Mouse (Mus musculus) midbrain, embryonic 16.5 days (tissue): ENCODE measurements around the gene Chrnb1. TPM values are rescaled to one million over a fixed set of nuclear protein-coding genes. Genes with fewer than 3 reads are reported as not detected.

Experiments used
- ATAC-seq: fragments of 200-750 bp; cut with Nextera tagmentation; 2 replicates; pipeline ENCODE4 v1.8.0; 2017; ENCODE audit warnings: moderate TSS enrichment
- H3K27ac ChIP-seq: fragments of 300-500 bp; sonication (generic); 2 replicates; pipeline ENCODE4 v1.5.1; 2014; ENCODE audit warnings: mild to moderate bottlenecking, low read length, mixed read lengths
- H3K27me3 ChIP-seq: fragments of 300-500 bp; sonication (generic); 2 replicates; pipeline ENCODE4 v1.6.1; 2014; ENCODE audit warnings: low read depth, low read length, mixed read lengths; ENCODE audit not compliant: control insufficient read depth, insufficient read depth
- H3K36me3 ChIP-seq: fragments of 300-500 bp; sonication (generic); 2 replicates; pipeline ENCODE4 v1.6.1; 2014; ENCODE audit warnings: mild to moderate bottlenecking, low read length, moderate library complexity, mixed read lengths; ENCODE audit not compliant: control insufficient read depth, insufficient read depth
- H3K4me1 ChIP-seq: fragments of 300-500 bp; sonication (generic); 2 replicates; pipeline ENCODE4 v1.6.1; 2014; ENCODE audit warnings: mild to moderate bottlenecking, low read length, mixed read lengths; ENCODE audit not compliant: control insufficient read depth, insufficient read depth
- H3K4me2 ChIP-seq: fragments of 300-500 bp; sonication (generic); 2 replicates; pipeline ENCODE4 v1.6.1; 2014; ENCODE audit warnings: mild to moderate bottlenecking, low read length, mixed read lengths
- H3K4me3 ChIP-seq: fragments of 300-500 bp; sonication (generic); 2 replicates; pipeline ENCODE4 v1.5.1; 2014; ENCODE audit warnings: low read depth, mild to moderate bottlenecking, low read length, moderate library complexity, mixed read lengths
- H3K9ac ChIP-seq: fragments of 300-500 bp; sonication (generic); 2 replicates; pipeline ENCODE4 v1.6.1; 2014; ENCODE audit warnings: low read depth, low read length, mixed read lengths
- H3K9me3 ChIP-seq: fragments of 300-500 bp; sonication (generic); replicated peaks from 2 replicates; pipeline ENCODE4 v1.6.1; 2014; ENCODE audit warnings: mild to moderate bottlenecking, low read length, mixed read lengths; ENCODE audit not compliant: control insufficient read depth, poor library complexity, severe bottlenecking
- WGBS: fragments of 180-500 bp; shearing (Covaris S2); extraction: QIAGEN DNeasy Blood & Tissue Kit; methylation state at CpG from one replicate; pipeline ENCODE4 v1.1.7; 2014; 5-methylcytosine and 5-hydroxymethylcytosine counted together
- polyA plus RNA-seq: library from polyadenylated mRNA; unstranded; fragments of >200 nt; fragmentation: Nextera tagmentation; extraction: Ambion mirVana; gene quantifications from 2 replicates; pipeline ENCODE4 v1.2.1, GENCODE M21; 2015

The Chrnb1 gene
- polyA plus RNA-seq, 1 experiment from 2014 or later = 1.6 TPM

DNA sequence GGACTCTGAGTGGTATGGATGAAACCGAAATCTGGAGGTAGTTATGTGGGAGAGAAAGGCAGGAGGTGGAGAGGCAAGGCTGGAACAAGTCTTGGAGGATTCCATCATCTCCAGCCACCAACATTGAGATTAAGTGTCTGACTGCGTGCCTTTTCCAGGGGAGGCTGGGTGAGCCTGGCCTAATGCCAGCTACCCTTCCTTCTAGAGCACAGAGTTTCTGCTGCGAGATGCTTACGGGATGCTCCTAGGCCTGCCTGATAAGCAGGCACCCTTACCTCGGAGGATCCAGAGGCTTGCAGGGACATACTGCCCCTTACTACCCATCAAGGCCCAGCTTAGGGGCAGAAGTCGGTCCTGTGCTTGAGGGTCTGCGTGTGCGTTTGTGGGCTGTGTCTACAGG, 37.8 kb upstream of the Chrnb1 start:
- peak overlapping the region; percentile 97 for H3K4me2 ChIP-seq
- peak overlapping the region; percentile 94 for H3K4me3 ChIP-seq
- H3K4me1 ChIP-seq = peaks cover 23% of the 10 kb centered on the region
- H3K27ac ChIP-seq = peak overlapping the region; percentile 50; the same call in 1 of the 2 replicates
- no peaks in the 10 kb centered on the region for H3K27me3 ChIP-seq
- peak overlapping the region; percentile 99 for H3K9ac ChIP-seq
- no peak for ATAC-seq
- peaks cover 13% of the 10 kb centered on the region for H3K36me3 ChIP-seq
- no peaks in the 10 kb centered on the region for H3K9me3 ChIP-seq
- WGBS = 58% methylated on average over 8 of the region's 8 CpGs

DNA sequence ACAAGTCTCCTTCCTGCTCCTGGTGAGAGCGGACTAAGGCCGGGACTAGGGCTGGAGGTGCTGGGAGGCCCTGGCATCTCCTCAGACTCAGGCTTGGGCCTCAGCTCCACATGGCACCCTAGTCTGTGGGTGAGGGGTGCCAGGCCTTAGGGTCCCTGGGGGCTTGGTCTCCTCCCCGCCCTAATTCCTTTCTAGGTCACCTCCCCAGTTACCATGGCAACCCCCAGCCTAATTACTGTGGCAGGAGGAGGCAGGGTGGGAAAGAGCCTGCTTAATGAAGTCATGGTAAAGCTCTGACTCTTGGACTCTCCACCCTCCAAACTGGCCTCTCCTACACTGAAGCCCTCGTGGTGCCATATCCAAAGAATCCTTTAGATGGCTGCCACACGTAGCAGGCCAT, 33.1 kb upstream of the Chrnb1 start:
- Histone ChIP-seq H3K4me3 (no peak overlapping the region), H3K4me2 (no peak overlapping the region), H3K36me3 (peaks cover 50% of the 10 kb centered on the region), H3K27me3 (no peaks in the 10 kb centered on the region), H3K9ac (no peak overlapping the region), H3K27ac (no peak overlapping the region), H3K9me3 (no peaks in the 10 kb centered on the region), H3K4me1 (peaks cover 3% of the 10 kb centered on the region)
- 54% methylated on average over 5 of the region's 5 CpGs for whole genome bisulfite sequencing
- no peak for ATAC-seq

DNA sequence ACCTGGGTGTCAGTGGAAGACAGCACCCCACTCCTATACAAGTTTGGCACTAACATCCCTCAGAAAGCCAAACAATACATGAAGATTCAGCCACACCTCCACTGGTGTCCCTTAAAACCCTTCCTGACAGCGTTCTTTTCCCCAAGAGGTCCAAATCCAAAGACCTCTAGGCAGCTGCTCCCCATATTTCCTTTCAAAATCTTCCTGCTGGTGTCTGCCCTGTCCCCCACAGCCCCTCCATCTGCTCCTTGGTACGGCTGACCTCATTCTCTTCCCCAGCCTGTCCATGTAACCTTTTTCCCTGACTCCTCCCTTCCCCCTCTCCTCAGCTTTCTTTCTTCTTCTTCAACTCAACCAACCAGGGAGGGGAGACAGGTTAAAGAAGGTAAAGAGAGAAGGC, 27.7 kb upstream of the Chrnb1 start:
- Histone ChIP-seq H3K9ac (no peak overlapping the region), H3K27me3 (no peaks in the 10 kb centered on the region), H3K4me1 (no peaks in the 10 kb centered on the region), H3K36me3 (peaks cover 39% of the 10 kb centered on the region), H3K9me3 (no peaks in the 10 kb centered on the region), H3K4me3 (no peak overlapping the region), H3K4me2 (no peak overlapping the region), H3K27ac (no peak overlapping the region)
- ATAC-seq = no peak
- WGBS = 69% methylated on average over 2 of the region's 2 CpGs

DNA sequence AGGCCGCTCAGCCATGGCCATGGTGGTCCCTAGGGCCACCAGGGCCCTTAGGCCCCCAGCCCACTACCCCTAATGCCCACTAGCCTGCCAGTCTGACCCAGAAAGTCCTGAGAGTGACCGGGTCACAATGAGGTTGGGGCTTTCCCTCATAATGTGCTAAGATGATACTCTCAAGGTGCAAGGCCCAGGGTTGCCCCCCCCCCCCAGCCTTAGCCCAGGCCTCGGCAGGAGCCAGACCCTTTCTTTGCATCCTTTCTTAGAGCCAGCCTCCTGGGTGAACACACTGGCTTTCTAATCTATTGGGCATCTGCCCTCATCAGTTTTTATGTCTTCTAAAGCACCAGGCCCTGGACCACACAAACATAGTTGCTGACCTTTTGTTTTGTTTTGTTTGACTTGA, 26.3 kb upstream of the Chrnb1 start, which contains the start of gene Spem1:
Gene Spem1 (minus strand): TSS at position 101 of the 400 bp plus-strand sequence.
- Histone ChIP-seq H3K4me3 (no peak within 1 kb of the TSS), H3K27ac (no peak within 1 kb of the TSS), H3K36me3 (peaks cover 25% of the 10 kb centered on the region), H3K4me1 (no peaks in the 10 kb centered on the region), H3K9ac (no peak within 1 kb of the TSS), H3K9me3 (no peaks in the 10 kb centered on the region; the same call in 1 of the 2 replicates), H3K27me3 (no peaks in the 10 kb centered on the region), H3K4me2 (no peak within 1 kb of the TSS)
- ATAC-seq = no peak
- 86% methylated on average over 3 of the region's 3 CpGs for WGBS

DNA sequence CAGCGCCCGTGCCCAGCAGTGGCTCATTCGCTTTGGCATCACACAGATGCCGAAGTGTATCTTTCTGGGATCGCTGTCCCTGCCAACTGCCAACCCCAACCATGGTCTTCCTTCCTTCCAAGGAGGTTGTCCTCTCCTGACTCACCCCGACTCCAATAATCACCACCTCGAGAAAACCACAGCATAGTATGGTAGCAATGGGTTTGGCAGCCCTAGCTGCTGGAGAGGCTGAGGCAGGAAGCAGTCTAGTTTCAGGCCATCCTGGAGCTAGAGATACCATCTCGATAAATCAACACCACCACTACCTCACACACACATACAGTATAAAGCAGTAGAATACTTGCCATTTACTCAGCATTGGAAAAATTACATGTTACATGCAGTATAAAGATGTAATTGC, 23.1 kb upstream of the Chrnb1 start:
- Histone ChIP-seq H3K36me3 (peaks cover under 1% of the 10 kb centered on the region), H3K4me1 (no peaks in the 10 kb centered on the region), H3K27ac (no peak overlapping the region), H3K27me3 (no peaks in the 10 kb centered on the region), H3K4me2 (no peak overlapping the region), H3K4me3 (no peak overlapping the region), H3K9me3 (no peaks in the 10 kb centered on the region; the same call in 1 of the 2 replicates), H3K9ac (no peak overlapping the region)
- no peak for ATAC-seq
- WGBS = 96% methylated on average over 8 of the region's 8 CpGs

DNA sequence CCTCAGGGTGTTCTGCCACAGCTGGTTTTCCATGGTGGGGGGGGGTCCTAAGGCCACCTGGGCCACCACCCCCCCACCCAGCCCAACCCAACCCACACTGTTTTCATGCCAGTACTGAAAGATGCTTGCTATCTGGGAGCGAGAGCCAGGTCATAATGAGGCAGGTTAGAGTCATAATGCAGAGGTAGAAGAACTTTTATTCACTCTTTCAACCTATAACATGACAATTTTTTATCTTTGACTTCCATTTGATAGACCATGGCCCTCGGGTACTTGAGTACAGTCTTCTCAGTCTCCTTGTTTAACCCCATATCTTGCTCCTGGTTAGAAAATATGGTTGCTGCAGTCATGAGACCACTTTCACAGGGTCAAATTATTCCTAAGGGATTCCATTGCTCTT, 22.6 kb upstream of the Chrnb1 start, which contains the start of gene Spem2:
Gene Spem2 (minus strand): TSS at position 101 of the 400 bp plus-strand sequence.
- no peak within 1 kb of the TSS for H3K4me2 ChIP-seq
- no peak within 1 kb of the TSS for H3K27ac ChIP-seq
- H3K9me3 ChIP-seq = no peaks in the 10 kb centered on the region; the same call in 1 of the 2 replicates
- H3K27me3 ChIP-seq = no peaks in the 10 kb centered on the region
- no peak within 1 kb of the TSS for H3K4me3 ChIP-seq
- WGBS = 70% methylated on average over 2 of the region's 2 CpGs
- no peak for ATAC-seq
- no peaks in the 10 kb centered on the region for H3K4me1 ChIP-seq
- no peaks in the 10 kb centered on the region for H3K36me3 ChIP-seq
- no peak within 1 kb of the TSS for H3K9ac ChIP-seq

DNA sequence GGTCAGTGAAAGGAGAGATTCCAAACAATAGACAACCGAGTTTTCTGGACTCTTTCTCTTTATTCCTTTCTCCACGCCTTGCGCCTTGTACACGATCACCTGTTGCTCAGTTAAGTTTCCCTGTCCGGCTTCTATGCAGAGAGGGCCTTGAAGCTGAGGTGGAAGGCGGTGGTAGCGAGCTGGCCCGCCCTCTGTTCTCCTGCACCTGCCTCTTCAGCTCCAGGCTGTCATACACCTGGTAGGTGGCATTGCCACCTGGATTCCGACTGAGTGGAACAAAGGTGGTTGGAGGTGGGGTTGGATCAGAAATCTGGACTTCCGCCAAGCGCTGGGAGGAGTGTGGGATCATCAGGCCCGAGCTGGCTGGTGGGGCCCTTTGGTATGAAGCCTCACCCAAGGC, 20.8 kb upstream of the Chrnb1 start:
- H3K27ac ChIP-seq = no peak overlapping the region
- 93% methylated on average over 12 of the region's 12 CpGs for WGBS
- ATAC-seq = no peak

DNA sequence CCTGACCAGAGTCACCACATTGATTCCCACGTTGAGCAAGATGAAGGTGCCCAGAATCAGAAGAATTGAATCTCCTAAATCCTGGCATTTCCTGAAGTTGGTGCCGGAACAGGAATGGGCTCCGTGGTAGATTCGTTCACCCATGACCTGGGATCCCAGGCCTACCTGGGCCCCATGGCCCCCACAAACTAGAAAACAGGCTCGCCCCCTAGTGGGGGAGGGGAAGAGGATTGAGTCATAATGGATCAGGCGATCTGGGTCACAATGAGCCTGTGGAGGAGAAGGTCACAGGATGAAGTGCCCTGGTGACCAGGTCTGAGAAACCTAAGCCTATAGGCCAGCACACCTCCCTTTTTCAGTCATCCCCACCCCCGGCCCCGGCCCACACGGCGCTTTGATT, 19.4 kb upstream of the Chrnb1 start, which contains the start of gene Gm39566:
Gene Gm39566 (minus strand): TSS at position 144 of the 400 bp plus-strand sequence.
- Histone ChIP-seq H3K36me3 (no peaks in the 10 kb centered on the region), H3K9ac (no peak within 1 kb of the TSS), H3K27ac (no peak within 1 kb of the TSS), H3K4me1 (no peaks in the 10 kb centered on the region), H3K4me3 (no peak within 1 kb of the TSS), H3K27me3 (no peaks in the 10 kb centered on the region), H3K4me2 (no peak within 1 kb of the TSS), H3K9me3 (no peaks in the 10 kb centered on the region; the same call in 1 of the 2 replicates)
- 60% methylated on average over 10 of the region's 10 CpGs for WGBS
- no peak for ATAC-seq

More for the DNA sequence above, 20.8 kb upstream of the Chrnb1 start:
- Histone ChIP-seq H3K36me3 (no peaks in the 10 kb centered on the region), H3K9ac (no peak overlapping the region), H3K4me2 (no peak overlapping the region), H3K27me3 (no peaks in the 10 kb centered on the region), H3K4me3 (no peak overlapping the region), H3K9me3 (no peaks in the 10 kb centered on the region; the same call in 1 of the 2 replicates), H3K4me1 (no peaks in the 10 kb centered on the region)

DNA sequence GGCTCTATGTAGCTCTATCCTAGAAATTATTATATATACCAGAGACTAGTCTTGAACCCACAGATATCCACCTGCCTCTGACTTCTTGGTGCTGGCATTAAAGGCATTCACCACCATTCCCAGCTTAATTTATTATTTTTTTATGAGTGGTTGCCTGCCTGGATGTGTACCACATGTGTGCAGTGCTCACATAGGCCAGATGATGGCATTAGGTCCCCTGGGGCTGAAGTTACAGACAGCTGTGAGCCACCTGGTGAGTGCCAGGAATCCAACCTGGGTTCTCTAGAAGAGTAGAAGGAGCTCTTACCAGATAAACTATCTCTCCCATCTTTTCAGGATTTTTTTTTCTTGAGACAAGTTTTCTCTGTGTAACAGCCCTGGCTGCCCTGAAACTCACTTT, 14.5 kb upstream of the Chrnb1 start:
- H3K9me3 ChIP-seq = no peaks in the 10 kb centered on the region
- H3K4me2 ChIP-seq = no peak overlapping the region
- H3K4me3 ChIP-seq = no peak overlapping the region
- H3K4me1 ChIP-seq = no peaks in the 10 kb centered on the region
- peaks cover 9% of the 10 kb centered on the region for H3K27me3 ChIP-seq
- H3K9ac ChIP-seq = no peak overlapping the region
- no peaks in the 10 kb centered on the region for H3K36me3 ChIP-seq
- no peak overlapping the region for H3K27ac ChIP-seq
- no peak for ATAC-seq
